Mouse (Mus musculus): ENCODE measurements around the gene Draxin. TPM values are rescaled to one million over a fixed set of nuclear protein-coding genes. Genes with fewer than 3 reads are reported as not detected.

Gene Draxin
- total RNA-seq, 2 experiments from 2014 or later: 0.42 to 1.0 TPM

GRCm38 (mm10) chr4:148116657-148117056, 13.8 kb downstream of the Draxin start:
- no peak for DNase-seq (ENCODE audit: low spot score in 2 of 2)

- no peak for DNase-seq (ENCODE audit: low spot score in 2 of 2)
Measured at GRCm38 (mm10) chr4:148115467-148115866, 15.0 kb downstream of the Draxin start.

- DNase-seq (ENCODE audit: low spot score in 2 of 2): peak; percentile 66 to 74
Measured at GRCm38 (mm10) chr4:148114758-148115391, 15.6 kb downstream of the Draxin start.

DNA sequence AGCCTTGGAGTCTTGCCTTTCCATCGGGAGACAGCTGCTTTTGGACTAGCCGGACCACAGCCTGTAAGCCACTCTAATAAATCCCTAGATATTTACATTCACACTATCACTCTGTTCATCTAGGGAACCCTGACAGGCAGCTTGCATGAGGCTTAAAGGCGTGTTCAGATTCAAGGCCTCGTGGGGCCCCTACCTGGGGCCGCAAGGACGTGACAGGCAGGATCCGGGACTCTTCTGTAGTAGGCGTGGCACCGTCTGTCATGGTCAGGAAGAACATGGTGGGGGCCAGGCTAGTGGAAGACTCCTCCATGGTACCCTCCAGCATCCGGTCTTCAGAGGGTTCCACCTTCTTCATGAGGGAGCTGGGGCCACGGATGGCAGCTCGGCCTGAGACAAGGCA, 18.0 kb downstream of the Draxin start:
- no peak for DNase-seq (ENCODE audit: low spot score in 2 of 2)

- DNase-seq (ENCODE audit: low spot score in 2 of 2): no peak
Measured at GRCm38 (mm10) chr4:148109215-148109614, 21.3 kb downstream of the Draxin start.

DNA sequence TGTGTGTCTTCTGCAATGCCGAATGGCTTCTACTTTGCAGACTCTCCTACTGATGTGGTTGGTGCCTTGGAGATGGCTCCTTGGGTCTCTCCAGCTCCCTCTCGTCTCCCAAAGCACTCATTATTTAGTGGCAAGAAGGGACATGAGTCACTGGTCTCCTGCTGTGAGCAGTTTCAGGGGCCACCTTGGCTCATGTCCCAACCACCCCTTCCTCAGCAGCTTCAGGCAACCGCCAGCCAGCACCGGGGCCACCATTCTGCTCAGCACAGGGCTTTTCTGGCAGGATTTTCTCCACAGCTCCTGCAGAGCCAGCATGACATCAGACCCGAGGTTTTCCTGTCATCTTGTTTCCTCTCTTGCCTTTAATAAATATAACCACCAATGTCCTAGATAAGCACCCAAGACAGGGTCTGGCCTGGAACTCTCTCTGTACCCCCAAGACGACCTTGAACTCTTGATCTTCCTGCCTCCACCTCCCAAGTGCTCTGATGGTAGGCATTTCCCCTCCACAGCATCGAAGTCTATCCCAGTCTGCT, 21.9 kb downstream of the Draxin start:
- DNase-seq (ENCODE audit: low spot score in 2 of 2): no peak

DNA sequence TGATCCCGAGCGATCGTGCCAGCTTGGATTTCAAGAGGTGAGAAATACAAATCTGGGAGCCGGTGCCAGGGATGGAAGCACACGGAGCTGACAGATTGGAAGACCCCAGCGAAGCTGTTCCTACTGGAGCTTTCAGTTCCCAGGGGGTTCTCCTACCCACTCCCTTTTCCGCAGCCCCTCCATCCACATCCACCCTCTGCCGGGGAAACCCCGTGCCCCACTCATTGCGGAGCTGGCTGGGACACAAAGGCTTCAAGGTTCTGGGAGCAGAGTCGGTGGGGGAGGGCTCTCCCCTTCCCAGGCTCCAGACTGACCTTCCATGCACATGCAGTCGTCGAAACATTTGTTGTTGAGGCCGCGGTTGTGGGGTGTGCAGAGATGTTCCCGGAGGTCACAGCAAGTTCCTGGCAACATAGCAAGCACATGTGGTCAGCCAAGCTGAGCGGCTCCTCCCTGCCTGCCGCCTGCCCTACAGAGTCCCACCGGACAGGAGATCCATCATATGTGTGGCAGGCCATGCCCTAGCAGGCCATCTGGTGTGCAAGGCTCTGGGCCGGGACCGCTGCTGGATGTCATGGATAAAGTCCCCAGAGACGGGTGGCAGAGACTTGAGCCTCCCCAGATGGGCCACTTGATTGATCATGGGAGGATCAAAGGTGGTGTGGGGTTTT, 22.7 kb downstream of the Draxin start:
- no peak for DNase-seq (ENCODE audit: low spot score in 2 of 2)

GRCm38 (mm10) chr4:148104146-148104545, 26.4 kb downstream of the Draxin start:
- no peak for DNase-seq (ENCODE audit: low spot score in 2 of 2)

GRCm38 (mm10) chr4:148101801-148102527, 28.5 kb downstream of the Draxin start:
- DNase-seq (ENCODE audit: low spot score in 2 of 2): peak in 1 of 2 experiments; percentile 36

DNA sequence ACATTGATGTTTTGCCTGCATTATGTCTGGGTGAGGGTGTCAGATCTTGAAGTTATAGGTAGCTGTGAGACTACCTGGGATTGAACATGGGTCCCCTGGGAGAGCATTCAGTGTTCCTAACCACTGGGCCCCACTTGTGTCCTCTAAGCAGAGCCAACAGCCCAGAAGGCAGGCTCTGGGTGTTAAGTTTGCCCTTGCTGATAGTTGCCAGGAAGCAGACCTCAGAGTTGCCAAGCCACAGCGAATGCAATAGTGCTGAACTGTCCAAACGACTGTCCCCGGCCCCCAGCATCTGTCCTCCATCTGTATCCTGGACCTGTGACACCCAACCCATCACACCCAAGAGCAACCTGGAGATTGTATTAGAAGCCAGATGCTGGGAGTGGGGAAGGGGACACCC, 31.8 kb downstream of the Draxin start:
- no peak for DNase-seq (ENCODE audit: low spot score in 2 of 2)

DNA sequence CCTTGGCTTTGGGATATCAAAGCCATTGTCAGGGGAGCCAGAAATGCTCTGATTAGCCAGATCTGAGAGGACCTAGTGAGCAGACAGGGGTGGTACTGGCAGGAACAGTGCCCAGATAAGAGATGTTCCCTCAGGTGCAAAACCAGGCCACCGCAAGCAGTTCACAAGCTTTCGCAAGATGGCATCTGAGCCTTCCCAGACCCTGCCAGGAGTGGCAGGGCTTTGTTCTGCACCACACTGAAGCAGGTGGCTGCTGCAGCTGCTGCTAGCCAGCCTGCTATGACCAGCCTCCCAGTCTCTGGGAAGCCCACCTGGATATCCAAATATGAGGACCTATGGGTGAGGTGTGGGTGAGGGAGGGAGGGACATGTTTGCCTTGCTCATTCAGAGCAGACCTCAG, 32.6 kb downstream of the Draxin start:
- DNase-seq (ENCODE audit: low spot score in 2 of 2): no peak

DNA sequence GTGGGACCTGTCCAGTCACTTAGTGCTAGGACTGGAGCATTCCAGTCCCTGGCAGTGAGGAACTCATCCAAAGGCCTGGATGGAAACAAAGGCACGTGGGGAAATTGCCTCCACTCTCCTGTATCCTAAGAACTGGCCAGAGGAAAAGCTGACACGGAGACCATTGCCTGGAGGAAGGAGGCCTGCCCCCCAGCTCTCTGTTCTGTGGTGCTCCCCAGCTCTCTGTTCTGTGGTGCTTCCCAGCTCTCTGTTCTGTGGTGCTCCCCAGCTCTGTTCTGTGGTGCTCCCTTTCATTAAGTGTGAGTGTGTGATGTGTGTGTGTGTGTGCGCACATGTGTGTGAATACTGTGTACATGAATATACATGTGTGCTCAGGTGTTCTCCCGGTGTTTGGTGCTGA, 35.4 kb downstream of the Draxin start:
- DNase-seq (ENCODE audit: low spot score in 2 of 2): no peak

GRCm38 (mm10) chr4:148094161-148094560, 36.3 kb downstream of the Draxin start:
- DNase-seq (ENCODE audit: low spot score in 2 of 2): no peak

DNA sequence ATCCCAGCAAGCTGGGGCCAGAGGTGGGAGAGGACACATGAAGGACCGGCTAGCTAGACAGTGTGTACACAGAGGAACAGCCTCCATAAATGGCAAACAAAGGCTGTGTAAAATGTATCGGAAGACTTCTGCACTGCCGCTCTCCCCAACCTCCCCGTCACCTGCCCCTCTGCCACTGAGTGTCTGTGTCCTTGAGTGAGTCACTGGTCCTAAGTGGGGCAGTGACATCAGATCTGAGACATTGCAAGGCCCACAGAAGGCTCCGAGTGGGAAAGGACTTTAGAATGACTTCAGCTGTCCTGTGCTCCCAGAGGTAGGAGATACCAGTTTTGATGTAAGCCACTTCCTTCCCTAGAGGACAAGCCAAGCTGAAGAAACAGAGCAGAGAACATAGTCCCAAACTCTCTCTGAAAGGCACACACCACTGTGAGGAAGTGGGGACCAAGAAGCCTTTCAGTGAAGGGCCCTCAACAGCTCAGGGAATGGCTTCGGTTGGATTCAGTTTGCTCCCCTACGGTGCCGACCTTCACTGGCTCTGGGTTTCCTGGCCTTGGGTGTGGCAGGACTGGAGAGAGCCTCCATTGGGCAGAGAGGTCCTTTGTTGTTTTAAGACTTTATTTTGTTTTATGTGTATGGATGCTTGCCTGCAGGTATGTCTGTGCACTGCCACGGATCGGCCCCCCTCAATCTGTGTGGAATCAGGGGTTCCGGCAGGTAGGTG, 37.8 kb downstream of the Draxin start:
- DNase-seq (ENCODE audit: low spot score in 2 of 2): no peak

DNA sequence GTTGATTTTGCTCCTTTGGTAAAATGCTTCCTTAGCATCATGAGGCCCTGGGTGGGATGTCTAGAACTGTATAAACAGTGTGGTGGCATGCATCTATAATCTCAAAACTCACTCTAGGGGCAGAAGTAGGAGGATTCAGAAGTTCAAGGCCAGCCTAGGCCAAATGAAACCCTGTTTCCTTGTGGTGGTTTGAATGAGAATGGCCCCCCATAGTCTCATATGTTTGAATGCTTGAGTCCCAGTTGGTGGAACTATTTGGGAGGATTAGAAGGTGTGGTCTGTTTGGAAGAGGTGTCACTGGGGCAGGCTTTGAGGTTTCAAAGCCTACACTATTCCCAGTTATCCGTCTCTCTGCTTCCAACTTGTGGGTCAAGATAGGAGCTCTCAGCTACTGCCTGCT, 39.3 kb downstream of the Draxin start:
- no peak for DNase-seq (ENCODE audit: low spot score in 2 of 2)

- no peak for DNase-seq (ENCODE audit: low spot score in 2 of 2)
Measured at GRCm38 (mm10) chr4:148089166-148089565, 41.3 kb downstream of the Draxin start.

DNA sequence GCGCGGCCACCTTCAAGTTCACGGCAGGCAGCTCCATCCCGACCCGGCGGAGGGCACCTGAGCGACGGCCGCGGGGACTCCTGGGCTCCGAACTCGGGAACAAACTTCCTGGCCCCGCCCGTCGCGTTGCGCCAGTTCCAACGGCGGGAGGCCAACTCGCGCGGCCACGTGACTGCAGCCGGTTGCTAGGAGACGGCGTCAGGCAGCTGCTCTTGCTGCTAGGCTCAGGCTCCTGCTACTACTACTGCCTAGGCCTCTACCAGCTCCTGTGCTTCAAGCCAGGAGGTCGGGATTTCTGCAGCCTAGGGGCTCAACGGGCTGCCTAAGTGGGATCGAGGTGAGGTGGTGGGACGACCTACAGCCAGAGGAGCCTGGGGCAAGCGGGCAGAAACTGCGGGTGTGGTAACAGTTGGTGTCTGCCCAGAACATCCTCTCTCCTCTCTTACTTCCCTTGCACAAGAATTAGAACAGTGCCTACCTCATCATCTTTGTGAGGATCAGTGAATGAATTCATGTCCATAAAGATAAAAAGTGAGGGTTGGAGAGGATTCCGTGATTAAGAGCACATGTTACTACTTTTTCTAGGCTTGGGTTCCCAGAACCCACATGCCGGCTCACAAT, 42.5 kb downstream of the Draxin start, which contains the start of gene Agtrap:
Gene Agtrap (minus strand): TSS at position 125 of the 621 bp plus-strand sequence.
- peak; percentile 89 for DNase-seq (ENCODE audit: low spot score in 2 of 2)

- no peak for DNase-seq (ENCODE audit: low spot score in 2 of 2)
Measured at GRCm38 (mm10) chr4:148087091-148087906, 43.2 kb downstream of the Draxin start.

GRCm38 (mm10) chr4:148085907-148086305, 44.6 kb downstream of the Draxin start:
- no peak for DNase-seq (ENCODE audit: low spot score in 2 of 2)
